Mouse (Mus musculus) lung, embryonic 16.5 days (tissue): Measurements from ENCODE around the gene BC030870. TPM values are rescaled to one million over a fixed set of nuclear protein-coding genes. Genes with fewer than 3 reads are reported as not detected.

ENCODE experiments used
- ATAC-seq: fragments of 200-750 bp; cut with Nextera tagmentation; 2 replicates; pipeline ENCODE4 v1.8.0; 2017; ENCODE audit warnings: low read depth, mild to moderate bottlenecking, moderate library complexity
- H3K27ac ChIP-seq: fragments of 300-500 bp; sonication (generic); 2 replicates; pipeline ENCODE4 v1.5.1; 2014; ENCODE audit warnings: mild to moderate bottlenecking, control low read depth, low read length
- H3K27me3 ChIP-seq: fragments of 300-500 bp; sonication (generic); 2 replicates; pipeline ENCODE4 v1.6.1; 2014; ENCODE audit warnings: low read depth, low read length, mixed read lengths; ENCODE audit not compliant: control insufficient read depth, insufficient read depth
- H3K36me3 ChIP-seq: fragments of 300-500 bp; sonication (generic); 2 replicates; pipeline ENCODE4 v1.6.1; 2014; ENCODE audit warnings: low read length; ENCODE audit not compliant: control insufficient read depth, insufficient read depth
- H3K4me1 ChIP-seq: fragments of 300-500 bp; sonication (generic); replicated peaks from 2 replicates; pipeline ENCODE4 v1.6.1; 2014; ENCODE audit warnings: low read length, mixed read lengths; ENCODE audit not compliant: control insufficient read depth, insufficient read depth
- H3K4me2 ChIP-seq: fragments of 300-500 bp; sonication (generic); 2 replicates; pipeline ENCODE4 v1.6.1; 2014; ENCODE audit warnings: low read depth, low read length, control low read depth
- H3K4me3 ChIP-seq: fragments of 300-500 bp; sonication (generic); 2 replicates; pipeline ENCODE4 v1.5.1; 2014; ENCODE audit warnings: mild to moderate bottlenecking, low read length, control low read depth
- H3K9ac ChIP-seq: fragments of 300-500 bp; sonication (generic); 2 replicates; pipeline ENCODE4 v1.6.1; 2014; ENCODE audit warnings: low read length, control low read depth
- H3K9me3 ChIP-seq: fragments of 300-500 bp; sonication (generic); 2 replicates; pipeline ENCODE4 v1.6.1; 2016; ENCODE audit warnings: low read length; ENCODE audit not compliant: control insufficient read depth
- WGBS: fragments of 180-500 bp; shearing (Covaris S2); extraction: QIAGEN DNeasy Blood & Tissue Kit; methylation state at CpG from one replicate; pipeline ENCODE4 v1.1.7; 2014; 5-methylcytosine and 5-hydroxymethylcytosine counted together
- polyA plus RNA-seq: library from polyadenylated mRNA; unstranded; fragments of >200 nt; fragmentation: Nextera tagmentation; extraction: Ambion mirVana; gene quantifications from 2 replicates; pipeline ENCODE4 v1.2.1, GENCODE M21; 2015

Gene BC030870
- polyA plus RNA-seq, 1 experiment from 2014 or later, result 2.3 TPM

GRCm38 (mm10) chr8:65065622-65066021 is 63.7 kb downstream of the BC030870 start:
- Histone ChIP-seq H3K4me2 (no peak overlapping the region), H3K27ac (no peak overlapping the region), H3K9me3 (no peaks in the 10 kb centered on the region), H3K36me3 (no peaks in the 10 kb centered on the region), H3K9ac (no peak overlapping the region), H3K4me1 (no peaks in the 10 kb centered on the region), H3K27me3 (no peaks in the 10 kb centered on the region), H3K4me3 (no peak overlapping the region)
- no peak for ATAC-seq
- 93% methylated on average over 3 of the region's 3 CpGs for WGBS

GRCm38 (mm10) chr8:65064071-65064470 is 65.3 kb downstream of the BC030870 start:
- Histone ChIP-seq H3K9me3 (no peaks in the 10 kb centered on the region), H3K4me2 (no peak overlapping the region), H3K9ac (no peak overlapping the region), H3K4me3 (no peak overlapping the region), H3K36me3 (no peaks in the 10 kb centered on the region), H3K4me1 (no peaks in the 10 kb centered on the region), H3K27ac (no peak overlapping the region), H3K27me3 (no peaks in the 10 kb centered on the region)
- ATAC-seq, result no peak
- 59% methylated on average over 2 of the region's 2 CpGs for WGBS

- ATAC-seq, result no peak
- Histone ChIP-seq H3K9ac (no peak overlapping the region), H3K4me3 (no peak overlapping the region), H3K9me3 (no peaks in the 10 kb centered on the region), H3K27me3 (no peaks in the 10 kb centered on the region), H3K27ac (no peak overlapping the region), H3K36me3 (no peaks in the 10 kb centered on the region), H3K4me2 (no peak overlapping the region), H3K4me1 (no peaks in the 10 kb centered on the region)
- WGBS, result 81% methylated on average over 4 of the region's 4 CpGs
Measured at GRCm38 (mm10) chr8:65062195-65062594, 67.2 kb downstream of the BC030870 start.

- WGBS, result 86% methylated on average over 4 of the region's 4 CpGs
- H3K9ac ChIP-seq, result no peak overlapping the region
Measured at GRCm38 (mm10) chr8:65056722-65057121, 72.6 kb downstream of the BC030870 start.

GRCm38 (mm10) chr8:65053968-65054367 is 75.4 kb downstream of the BC030870 start:
- ATAC-seq, result no peak
- 71% methylated on average over 5 of the region's 5 CpGs for WGBS

More at GRCm38 (mm10) chr8:65056722-65057121, 72.6 kb downstream of the BC030870 start:
- Histone ChIP-seq H3K4me1 (no peaks in the 10 kb centered on the region), H3K4me2 (no peak overlapping the region), H3K9me3 (no peaks in the 10 kb centered on the region), H3K27me3 (no peaks in the 10 kb centered on the region), H3K36me3 (no peaks in the 10 kb centered on the region), H3K27ac (no peak overlapping the region), H3K4me3 (no peak overlapping the region)
- no peak for ATAC-seq

GRCm38 (mm10) chr8:65053554-65053953 is 75.8 kb downstream of the BC030870 start:
- no peaks in the 10 kb centered on the region for H3K9me3 ChIP-seq
- no peaks in the 10 kb centered on the region for H3K27me3 ChIP-seq
- H3K27ac ChIP-seq, result no peak overlapping the region
- H3K36me3 ChIP-seq, result no peaks in the 10 kb centered on the region
- H3K4me1 ChIP-seq, result no peaks in the 10 kb centered on the region
- ATAC-seq, result no peak
- no peak overlapping the region for H3K4me3 ChIP-seq
- no peak overlapping the region for H3K4me2 ChIP-seq
- no peak overlapping the region for H3K9ac ChIP-seq
- WGBS, result 97% methylated on average over 3 of the region's 3 CpGs

More at GRCm38 (mm10) chr8:65053968-65054367, 75.4 kb downstream of the BC030870 start:
- H3K9ac ChIP-seq, result no peak overlapping the region
- H3K27ac ChIP-seq, result no peak overlapping the region
- no peaks in the 10 kb centered on the region for H3K36me3 ChIP-seq
- no peak overlapping the region for H3K4me2 ChIP-seq
- no peak overlapping the region for H3K4me3 ChIP-seq
- H3K9me3 ChIP-seq, result no peaks in the 10 kb centered on the region
- H3K4me1 ChIP-seq, result no peaks in the 10 kb centered on the region
- H3K27me3 ChIP-seq, result no peaks in the 10 kb centered on the region

- ATAC-seq, result no peak
- H3K9ac ChIP-seq, result no peak overlapping the region
Measured at GRCm38 (mm10) chr8:65047801-65048200, 81.6 kb downstream of the BC030870 start.

GRCm38 (mm10) chr8:65047193-65047592 is 82.2 kb downstream of the BC030870 start:
- H3K4me3 ChIP-seq, result no peak overlapping the region
- 92% methylated on average over 4 of the region's 4 CpGs for WGBS
- no peaks in the 10 kb centered on the region for H3K36me3 ChIP-seq

More at GRCm38 (mm10) chr8:65047801-65048200, 81.6 kb downstream of the BC030870 start:
- H3K27ac ChIP-seq, result no peak overlapping the region
- no peaks in the 10 kb centered on the region for H3K27me3 ChIP-seq
- no peaks in the 10 kb centered on the region for H3K36me3 ChIP-seq
- 88% methylated on average over 4 of the region's 4 CpGs for WGBS
- H3K4me2 ChIP-seq, result no peak overlapping the region
- no peaks in the 10 kb centered on the region for H3K4me1 ChIP-seq
- no peak overlapping the region for H3K4me3 ChIP-seq
- no peaks in the 10 kb centered on the region for H3K9me3 ChIP-seq

GRCm38 (mm10) chr8:65046565-65046964 is 82.8 kb downstream of the BC030870 start:
- Histone ChIP-seq H3K9ac (no peak overlapping the region), H3K36me3 (no peaks in the 10 kb centered on the region), H3K4me3 (no peak overlapping the region), H3K4me2 (peak overlapping the region; percentile 18; the same call in 1 of the 2 replicates), H3K4me1 (no peaks in the 10 kb centered on the region), H3K9me3 (no peaks in the 10 kb centered on the region), H3K27me3 (no peaks in the 10 kb centered on the region), H3K27ac (no peak overlapping the region)
- WGBS, result 48% methylated on average over 5 of the region's 5 CpGs
- ATAC-seq, result peak; percentile 72

More at GRCm38 (mm10) chr8:65047193-65047592, 82.2 kb downstream of the BC030870 start:
- no peak for ATAC-seq
- Histone ChIP-seq H3K27me3 (no peaks in the 10 kb centered on the region), H3K4me2 (no peak overlapping the region), H3K9me3 (no peaks in the 10 kb centered on the region), H3K4me1 (no peaks in the 10 kb centered on the region), H3K27ac (no peak overlapping the region), H3K9ac (no peak overlapping the region)

- peak; percentile 92 for ATAC-seq
- Histone ChIP-seq H3K4me3 (peak within 1 kb of the TSS; percentile 27), H3K4me2 (peak within 1 kb of the TSS; percentile 53), H3K9ac (no peak within 1 kb of the TSS), H3K4me1 (no peaks in the 10 kb centered on the region), H3K27me3 (no peaks in the 10 kb centered on the region), H3K9me3 (no peaks in the 10 kb centered on the region), H3K36me3 (no peaks in the 10 kb centered on the region), H3K27ac (no peak within 1 kb of the TSS)
- under 1% methylated on average over 8 of the region's 8 CpGs for WGBS
Measured at GRCm38 (mm10) chr8:65037117-65037533, 92.2 kb downstream of the BC030870 start, which contains the start of gene Apela. Gene Apela (minus strand): TSS chr8:65037336.
